Mouse (Mus musculus): Measurements from ENCODE around the gene Ube2o.

- no peak for TF ChIP-seq CTCF (IDR thresholded peaks at IDR 0.05; ENCODE audit: control insufficient read depth, insufficient read depth, insufficient read length)
- TF ChIP-seq MYOG (IDR thresholded peaks at IDR 0.05; ENCODE audit: control insufficient read depth, extremely low read depth, insufficient read length) = no peak
- TF ChIP-seq MYOD1 (IDR thresholded peaks at IDR 0.05; ENCODE audit: control insufficient read depth, insufficient read length, low read depth) = no peak
Measured at GRCm38 (mm10) chr11:116515330-116516020, 65.8 kb downstream of the Ube2o start.
